Mouse (Mus musculus): ENCODE data around the gene Vmn1r55.

GRCm38 (mm10) chr7:5092831-5093510 is 56.5 kb downstream of the Vmn1r55 start:
- TF ChIP-seq EP300 (IDR thresholded peaks at IDR 0.05) = no peak
- TF ChIP-seq CTCF (IDR thresholded peaks at IDR 0.05) = no peak
